Mouse (Mus musculus) cerebellum, adult 2 months (tissue): ENCODE measurements around the gene Hectd1.

Source experiments
- CTCF ChIP-seq: fragments of 200-500 bp; IDR thresholded peaks from 2 replicates; pipeline ENCODE4 v1.5.1; 2011; ENCODE audit warnings: low read depth, mild to moderate bottlenecking, control low read depth, low read length, moderate library complexity, borderline replicate concordance; ENCODE audit not compliant: insufficient read depth
- POLR2A ChIP-seq: fragments of 200-500 bp; IDR thresholded peaks from 2 replicates; pipeline ENCODE4 v1.6.1; 2011; ENCODE audit warnings: low read length, control low read depth, borderline replicate concordance; ENCODE audit not compliant: insufficient read depth

DNA sequence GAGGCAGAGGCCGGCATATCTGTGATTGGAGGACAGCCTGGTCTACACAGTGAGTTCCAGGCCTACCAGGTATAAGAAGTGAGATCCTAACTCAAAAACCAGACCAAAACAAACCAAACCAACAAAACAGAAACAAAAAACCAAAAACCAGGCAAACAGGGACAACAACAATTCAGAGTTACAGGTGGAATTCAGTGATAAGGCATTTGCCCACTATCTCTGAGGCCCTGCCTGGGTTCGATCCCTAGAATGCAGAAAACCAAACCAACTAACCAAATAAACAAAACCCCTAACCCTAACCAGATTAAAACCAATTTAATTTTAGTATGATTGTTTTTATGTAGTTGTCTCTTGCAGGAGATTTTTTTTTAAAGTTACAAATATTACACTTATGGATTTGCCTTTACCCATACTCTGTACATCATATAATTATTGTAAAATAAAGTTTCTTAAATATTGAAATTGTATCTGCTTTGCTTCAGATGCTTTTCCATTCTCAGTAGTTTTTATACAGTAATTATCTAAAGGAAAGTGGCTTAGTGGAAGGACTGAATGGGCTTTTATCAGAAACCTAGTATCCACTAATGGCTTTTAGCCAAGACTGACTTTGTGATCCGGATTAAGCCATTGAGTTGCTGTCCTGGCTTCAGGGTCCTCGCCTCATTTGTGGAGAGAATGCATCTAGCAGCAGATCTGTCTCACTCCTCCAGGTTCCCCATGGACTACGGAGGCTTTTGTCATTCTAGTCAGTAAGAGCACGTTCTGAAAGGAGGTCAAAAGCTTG, 12.9 kb upstream of the Hectd1 start:
- TF ChIP-seq CTCF: no peak
- TF ChIP-seq POLR2A: no peak
